ENCODE assay signal across 11 mouse cellular contexts in genomic region chr17:36021309-36021708, GRCm38 (mm10). TPM values are rescaled to one million over a fixed set of nuclear protein-coding genes. Genes with fewer than 3 reads are reported as not detected.
DNase-seq lines count a peak whose midpoint lies in the region; ATAC-seq and TF ChIP-seq lines count a peak whose summit lies in the region.
"Had no signal": no experiment of that assay in that cellular context is flagged by ENCODE, and none has a peak within 500 bp of the region (broad histone marks: within the 10 kb centered on the region; RNA-seq: fewer than 3 reads in every experiment).

No protein-coding gene starts in this region.

- no peak overlapping the region for H3K27ac ChIP-seq in hindbrain, embryonic 12.5 days
- H3K27ac ChIP-seq in hindbrain, embryonic 14.5 days = no peak overlapping the region
- H3K27ac ChIP-seq in neural tube, embryonic 12.5 days = no peak overlapping the region
- no peak overlapping the region for H3K27ac ChIP-seq in neural tube, embryonic 15.5 days (replicated peaks)
- peak overlapping the region; percentile 5 for H3K27ac ChIP-seq in embryonic fibroblast, embryonic 13.5 days (ENCODE audit: insufficient read depth, low read length)
- H3K27ac ChIP-seq in small intestine, adult 2 months (ENCODE audit: insufficient read depth, low read depth, low read length) = peak overlapping the region; percentile 88
- H3K27ac ChIP-seq: forebrain, embryonic 15.5 days had no signal

- no peak for DNase-seq in hindbrain, embryonic 14.5 days (ENCODE audit: low spot score)
- no peak for DNase-seq in left cerebral cortex, adult 9 months (ENCODE audit: low spot score in 2 of 2)
- DNase-seq in kidney, postnatal 10 days = no peak

- peaks cover 8% of the 10 kb centered on the region for H3K4me1 ChIP-seq in hindbrain, embryonic 12.5 days
- H3K4me1 ChIP-seq in hindbrain, embryonic 14.5 days (replicated peaks; ENCODE audit: control insufficient read depth, insufficient read depth, low read length) = no peaks in the 10 kb centered on the region
- no peaks in the 10 kb centered on the region for H3K4me1 ChIP-seq in neural tube, embryonic 12.5 days
- peaks cover 4% of the 10 kb centered on the region; the same call in 1 of the 2 replicates for H3K4me1 ChIP-seq in neural tube, embryonic 15.5 days
- H3K4me1 ChIP-seq in embryonic fibroblast, embryonic 13.5 days (ENCODE audit: control insufficient read depth, insufficient read depth, low read length) = no peaks in the 10 kb centered on the region
- peaks cover 22% of the 10 kb centered on the region for H3K4me1 ChIP-seq in small intestine, adult 2 months (ENCODE audit: control insufficient read depth, insufficient read depth, insufficient read length, low read length)
- H3K4me1 ChIP-seq: forebrain, embryonic 15.5 days had no signal

- ATAC-seq in hindbrain, embryonic 12.5 days (ENCODE audit: low FRiP score) = no peak
- no peak for ATAC-seq in hindbrain, embryonic 14.5 days (ENCODE audit: low FRiP score)
- ATAC-seq in neural tube, embryonic 12.5 days (ENCODE audit: low FRiP score, low read depth) = no peak
- ATAC-seq in neural tube, embryonic 15.5 days (ENCODE audit: low FRiP score) = no peak
- ATAC-seq: forebrain, embryonic 15.5 days had no signal

- 93% methylated on average over 1 of the region's 1 CpGs for WGBS in hindbrain, embryonic 12.5 days
- WGBS in hindbrain, embryonic 14.5 days = 96% methylated on average over 1 of the region's 1 CpGs
- WGBS in neural tube, embryonic 12.5 days = 93% methylated on average over 1 of the region's 1 CpGs
- 97% methylated on average over 1 of the region's 1 CpGs for WGBS in neural tube, embryonic 15.5 days
- WGBS in small intestine, adult 2 months = 83% methylated on average over 1 of the region's 1 CpGs

- no peak for TF ChIP-seq CTCF in embryonic fibroblast, embryonic 13.5 days (IDR thresholded peaks at IDR 0.05; ENCODE audit: borderline replicate concordance, insufficient read depth, low read length)
- TF ChIP-seq CTCF in small intestine, adult 2 months (IDR thresholded peaks at IDR 0.05; ENCODE audit: extremely low read depth, insufficient read length, insufficient replicate concordance, low read depth, low read length) = no peak

- no peak overlapping the region for H3K9ac ChIP-seq in hindbrain, embryonic 12.5 days
- no peak overlapping the region for H3K9ac ChIP-seq in hindbrain, embryonic 14.5 days
- no peak overlapping the region for H3K9ac ChIP-seq in neural tube, embryonic 12.5 days
- no peak overlapping the region for H3K9ac ChIP-seq in neural tube, embryonic 15.5 days (replicated peaks)
- H3K9ac ChIP-seq: forebrain, embryonic 15.5 days had no signal

- no peaks in the 10 kb centered on the region for H3K9me3 ChIP-seq in hindbrain, embryonic 12.5 days (replicated peaks)
- H3K9me3 ChIP-seq in hindbrain, embryonic 14.5 days (ENCODE audit: control insufficient read depth, low read length) = no peaks in the 10 kb centered on the region
- H3K9me3 ChIP-seq in neural tube, embryonic 12.5 days = no peaks in the 10 kb centered on the region
- H3K9me3 ChIP-seq in neural tube, embryonic 15.5 days (replicated peaks) = no peaks in the 10 kb centered on the region
- H3K9me3 ChIP-seq: forebrain, embryonic 15.5 days; midbrain, embryonic 10.5 days had no signal

- H3K27me3 ChIP-seq in hindbrain, embryonic 12.5 days = no peaks in the 10 kb centered on the region
- no peaks in the 10 kb centered on the region for H3K27me3 ChIP-seq in hindbrain, embryonic 14.5 days (ENCODE audit: control insufficient read depth, insufficient read depth, low read length)
- H3K27me3 ChIP-seq in neural tube, embryonic 12.5 days (replicated peaks) = no peaks in the 10 kb centered on the region
- no peaks in the 10 kb centered on the region for H3K27me3 ChIP-seq in neural tube, embryonic 15.5 days (replicated peaks)
- no peaks in the 10 kb centered on the region for H3K27me3 ChIP-seq in small intestine, adult 2 months (ENCODE audit: control insufficient read depth, insufficient read depth, low read length)
- H3K27me3 ChIP-seq: forebrain, embryonic 15.5 days had no signal

- TF ChIP-seq POLR2A in embryonic fibroblast, embryonic 13.5 days (IDR thresholded peaks at IDR 0.05; ENCODE audit: low read depth, low read length) = no peak
- no peak for TF ChIP-seq POLR2A in small intestine, adult 2 months (IDR thresholded peaks at IDR 0.05; ENCODE audit: low read depth, low read length)

- peak overlapping the region; percentile 12; the same call in 1 of the 2 replicates for H3K4me2 ChIP-seq in hindbrain, embryonic 12.5 days (replicated peaks)
- H3K4me2 ChIP-seq in hindbrain, embryonic 14.5 days (replicated peaks) = no peak overlapping the region
- H3K4me2 ChIP-seq in neural tube, embryonic 12.5 days (replicated peaks) = 0 out of 2 replicates have a peak overlapping the region, but pooled peaks have one; percentile 27
- no peak overlapping the region; the same call in 1 of the 2 replicates for H3K4me2 ChIP-seq in neural tube, embryonic 15.5 days
- H3K4me2 ChIP-seq: forebrain, embryonic 15.5 days had no signal

- no peak overlapping the region for H3K4me3 ChIP-seq in hindbrain, embryonic 12.5 days
- no peak overlapping the region for H3K4me3 ChIP-seq in hindbrain, embryonic 14.5 days (replicated peaks; ENCODE audit: low read length)
- H3K4me3 ChIP-seq in neural tube, embryonic 12.5 days = no peak overlapping the region
- H3K4me3 ChIP-seq in neural tube, embryonic 15.5 days (replicated peaks) = no peak overlapping the region
- no peak overlapping the region for H3K4me3 ChIP-seq in embryonic fibroblast, embryonic 13.5 days (ENCODE audit: insufficient read depth, low read length)
- H3K4me3 ChIP-seq in small intestine, adult 2 months (ENCODE audit: low read depth, low read length) = no peak overlapping the region
- H3K4me3 ChIP-seq: forebrain, embryonic 15.5 days had no signal

- H3K36me3 ChIP-seq in hindbrain, embryonic 12.5 days = no peaks in the 10 kb centered on the region
- no peaks in the 10 kb centered on the region for H3K36me3 ChIP-seq in hindbrain, embryonic 14.5 days (replicated peaks; ENCODE audit: control insufficient read depth, insufficient read depth)
- H3K36me3 ChIP-seq in neural tube, embryonic 12.5 days = no peaks in the 10 kb centered on the region
- 0 out of 2 replicates have a peak, but pooled peaks cover 3% of the 10 kb centered on the region for H3K36me3 ChIP-seq in neural tube, embryonic 15.5 days
- H3K36me3 ChIP-seq in small intestine, adult 2 months (ENCODE audit: control insufficient read depth, insufficient read depth, low read length) = peaks cover 5% of the 10 kb centered on the region; the same call in 1 of the 2 replicates
- H3K36me3 ChIP-seq: forebrain, embryonic 15.5 days; midbrain, embryonic 10.5 days had no signal

RNA-seq across cellular contexts. Expression of gene H2-T24, which starts 0.9 kb away (rescaled TPM):
- polyA plus RNA-seq in hindbrain, embryonic 12.5 days (2016; fragmentation: Nextera tagmentation; extraction: Ambion mirVana) = 5.5 and 5.6 TPM in 2 replicates
- 9.1 and 11.7 TPM in 2 replicates for polyA plus RNA-seq in hindbrain, embryonic 14.5 days (2014; fragmentation: Nextera tagmentation; extraction: Ambion mirVana)
- polyA plus RNA-seq in neural tube, embryonic 12.5 days (2016; fragmentation: Nextera tagmentation; extraction: Ambion mirVana) = 4.5 and 5.2 TPM in 2 replicates
- 8.6 and 10.0 TPM in 2 replicates for polyA plus RNA-seq in neural tube, embryonic 15.5 days (2015; fragmentation: Nextera tagmentation; extraction: Ambion mirVana)
- polyA plus RNA-seq in embryonic fibroblast, embryonic 13.5 days (2011; ENCODE audit: insufficient read length, low read depth, missing spikeins) = not detected in 2 replicates
- 0.98 and 5.4 TPM in 2 replicates for polyA plus RNA-seq in small intestine, adult 2 months (2012; rRNA removed)

RNA-seq across cellular contexts. Expression of gene H2-T23, which starts 11.3 kb away (rescaled TPM):
- 4.5 and 5.1 TPM in 2 replicates for polyA plus RNA-seq in hindbrain, embryonic 12.5 days (2016; fragmentation: Nextera tagmentation; extraction: Ambion mirVana)
- polyA plus RNA-seq in hindbrain, embryonic 14.5 days (2014; fragmentation: Nextera tagmentation; extraction: Ambion mirVana) = 3.0 and 4.1 TPM in 2 replicates
- polyA plus RNA-seq in neural tube, embryonic 12.5 days (2016; fragmentation: Nextera tagmentation; extraction: Ambion mirVana) = 3.6 and 4.0 TPM in 2 replicates
- 5.3 and 13.9 TPM in 2 replicates for polyA plus RNA-seq in neural tube, embryonic 15.5 days (2015; fragmentation: Nextera tagmentation; extraction: Ambion mirVana)
- polyA plus RNA-seq in embryonic fibroblast, embryonic 13.5 days (2011; ENCODE audit: insufficient read length, low read depth, missing spikeins) = 15.8 and 21.7 TPM in 2 replicates
- polyA plus RNA-seq in small intestine, adult 2 months (2012; rRNA removed) = 268 and 784 TPM in 2 replicates

RNA-seq across cellular contexts. Expression of gene H2-T22, which starts 21.2 kb away (rescaled TPM):
- 7.8 and 9.2 TPM in 2 replicates for polyA plus RNA-seq in hindbrain, embryonic 12.5 days (2016; fragmentation: Nextera tagmentation; extraction: Ambion mirVana)
- polyA plus RNA-seq in hindbrain, embryonic 14.5 days (2014; fragmentation: Nextera tagmentation; extraction: Ambion mirVana) = 7.2 and 8.0 TPM in 2 replicates
- polyA plus RNA-seq in neural tube, embryonic 12.5 days (2016; fragmentation: Nextera tagmentation; extraction: Ambion mirVana) = 7.4 and 7.7 TPM in 2 replicates
- 7.3 and 12.5 TPM in 2 replicates for polyA plus RNA-seq in neural tube, embryonic 15.5 days (2015; fragmentation: Nextera tagmentation; extraction: Ambion mirVana)
- 50.4 and 54.1 TPM in 2 replicates for polyA plus RNA-seq in embryonic fibroblast, embryonic 13.5 days (2011; ENCODE audit: insufficient read length, low read depth, missing spikeins)
- 32.0 and 60.5 TPM in 2 replicates for polyA plus RNA-seq in small intestine, adult 2 months (2012; rRNA removed)

RNA-seq across cellular contexts. Expression of gene Gm6034, which starts 21.5 kb away (rescaled TPM):
- polyA plus RNA-seq in hindbrain, embryonic 12.5 days (2016; fragmentation: Nextera tagmentation; extraction: Ambion mirVana) = not detected in 2 replicates
- polyA plus RNA-seq in hindbrain, embryonic 14.5 days (2014; fragmentation: Nextera tagmentation; extraction: Ambion mirVana) = not detected in 2 replicates
- not detected in 2 replicates for polyA plus RNA-seq in neural tube, embryonic 12.5 days (2016; fragmentation: Nextera tagmentation; extraction: Ambion mirVana)
- polyA plus RNA-seq in neural tube, embryonic 15.5 days (2015; fragmentation: Nextera tagmentation; extraction: Ambion mirVana) = not detected in 2 replicates
- not detected in 2 replicates for polyA plus RNA-seq in embryonic fibroblast, embryonic 13.5 days (2011; ENCODE audit: insufficient read length, low read depth, missing spikeins)
- polyA plus RNA-seq in small intestine, adult 2 months (2012; rRNA removed) = not detected in 2 replicates
- polyA plus RNA-seq: forebrain, embryonic 15.5 days; midbrain, embryonic 10.5 days; neural tube, embryonic 14.5 days had no signal

RNA-seq across cellular contexts. Expression of gene Gm11127, which starts 36.9 kb away (rescaled TPM):
- not detected in 2 replicates for polyA plus RNA-seq in hindbrain, embryonic 12.5 days (2016; fragmentation: Nextera tagmentation; extraction: Ambion mirVana)
- polyA plus RNA-seq in hindbrain, embryonic 14.5 days (2014; fragmentation: Nextera tagmentation; extraction: Ambion mirVana) = 0.25 TPM in 1 of 2 replicates, not detected in the other
- polyA plus RNA-seq in neural tube, embryonic 12.5 days (2016; fragmentation: Nextera tagmentation; extraction: Ambion mirVana) = not detected in 2 replicates
- polyA plus RNA-seq in neural tube, embryonic 15.5 days (2015; fragmentation: Nextera tagmentation; extraction: Ambion mirVana) = 0.22 TPM in 1 of 2 replicates, not detected in the other
- polyA plus RNA-seq in embryonic fibroblast, embryonic 13.5 days (2011; ENCODE audit: insufficient read length, low read depth, missing spikeins) = not detected in 2 replicates
- polyA plus RNA-seq in small intestine, adult 2 months (2012; rRNA removed) = 70.6 and 179 TPM in 2 replicates
- polyA plus RNA-seq: forebrain, embryonic 15.5 days; midbrain, embryonic 10.5 days; neural tube, embryonic 14.5 days had no signal

Comparison
In these comparisons a context has a peak if more than half of its experiments do, and no peak if none do; other contexts are left out.
1. H3K4me2 ChIP-seq: peak in hindbrain, embryonic 12.5 days (single experiment) and neural tube, embryonic 12.5 days (single experiment); none in hindbrain, embryonic 14.5 days (single experiment) and neural tube, embryonic 15.5 days (single experiment).
2. H3K27ac ChIP-seq: peak in embryonic fibroblast, embryonic 13.5 days (single experiment) and small intestine, adult 2 months (single experiment); none in hindbrain, embryonic 12.5 days (single experiment), hindbrain, embryonic 14.5 days (single experiment), neural tube, embryonic 12.5 days (single experiment) and neural tube, embryonic 15.5 days (single experiment).
3. RNA of gene H2-T23, which starts 11.3 kb away (polyA plus RNA-seq): 268 to 784 TPM in small intestine, adult 2 months; 15.8 to 21.7 TPM in embryonic fibroblast, embryonic 13.5 days, 5.3 to 13.9 TPM in neural tube, embryonic 15.5 days, 4.5 to 5.1 TPM in hindbrain, embryonic 12.5 days, 3.6 to 4.0 TPM in neural tube, embryonic 12.5 days and 3.0 to 4.1 TPM in hindbrain, embryonic 14.5 days; every median in the first group is over 10 times any median in the second.